Mouse (Mus musculus): ENCODE results near the gene Pum3. TPM values are rescaled to one million over a fixed set of nuclear protein-coding genes. Genes with fewer than 3 reads are reported as not detected.
"Not testable (repeated sequence)": the region's sequence is repeated elsewhere in the genome, so short reads cannot be mapped to it uniquely, and the experiment has no call there.

The Pum3 gene
- total RNA-seq, 2 experiments from 2014 or later = 50.6 to 60.9 TPM

DNA sequence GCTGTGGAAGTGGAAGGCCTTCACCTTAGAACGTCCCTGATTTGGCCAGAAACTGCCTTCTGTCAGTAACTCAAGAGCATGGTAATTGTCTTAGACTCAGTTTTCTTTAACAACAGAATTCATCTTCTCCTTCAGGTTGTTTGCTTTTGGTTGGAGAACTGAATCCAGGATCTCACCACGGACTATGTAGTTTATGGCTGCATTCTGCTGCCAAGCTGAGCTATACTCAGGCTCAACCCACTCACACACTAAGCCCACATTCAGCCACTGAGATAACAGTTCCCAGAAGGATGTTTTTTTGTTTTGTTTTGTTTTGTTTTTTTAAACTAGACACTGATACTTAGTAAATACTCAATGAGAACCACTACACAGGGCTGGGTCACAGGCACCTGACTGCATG lies 38.3 kb downstream of the Pum3 start:
- no peak for DNase-seq

DNA sequence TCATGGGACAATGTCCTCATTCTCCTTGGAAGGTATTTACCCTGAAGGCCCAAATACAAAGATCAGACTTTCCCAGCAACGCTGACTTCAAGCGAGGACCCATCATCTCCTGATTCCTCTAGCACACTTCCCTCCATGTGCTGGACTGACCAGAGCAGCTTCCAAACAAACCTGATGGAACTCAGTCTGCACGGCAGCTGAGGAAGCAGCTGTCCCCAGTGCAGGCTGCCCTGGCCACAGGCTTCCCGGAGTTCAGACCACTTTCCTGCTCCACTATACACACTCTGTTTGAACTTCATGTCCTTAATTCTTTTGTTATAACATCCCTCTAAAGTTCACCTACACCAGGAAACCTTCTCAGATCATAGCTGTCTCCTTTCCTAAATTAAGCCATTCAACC lies 40.1 kb downstream of the Pum3 start:
- not testable (repeated sequence) for DNase-seq

GRCm38 (mm10) chr19:27385304-27385703 lies 44.3 kb downstream of the Pum3 start:
- no peak for DNase-seq

- DNase-seq = no peak
These were observed 46.4 kb downstream of the Pum3 start for GRCm38 (mm10) chr19:27383266-27383665.

GRCm38 (mm10) chr19:27382131-27382530 lies 47.5 kb downstream of the Pum3 start:
- no peak for DNase-seq

GRCm38 (mm10) chr19:27379712-27380401 lies 49.8 kb downstream of the Pum3 start:
- no peak for DNase-seq

DNA sequence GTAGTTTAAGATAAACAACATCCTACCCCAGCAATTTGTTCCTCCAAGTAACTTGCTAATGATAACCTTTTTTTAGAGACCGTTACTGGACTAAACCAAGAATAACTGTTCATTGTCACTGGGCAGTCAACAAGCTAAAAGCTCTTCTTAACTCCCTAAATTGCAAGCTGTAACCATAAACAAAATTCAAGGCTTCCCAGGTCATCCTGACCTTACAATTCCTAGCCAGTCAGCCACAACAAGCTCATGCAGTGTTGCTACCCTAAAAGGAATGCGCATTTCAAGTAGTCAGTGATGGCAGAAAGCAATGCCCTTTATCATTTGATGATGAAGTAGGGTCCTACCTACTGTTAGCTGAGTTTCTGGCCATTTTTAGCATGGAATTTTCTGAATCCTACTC lies 58.8 kb downstream of the Pum3 start:
- no peak for DNase-seq

DNA sequence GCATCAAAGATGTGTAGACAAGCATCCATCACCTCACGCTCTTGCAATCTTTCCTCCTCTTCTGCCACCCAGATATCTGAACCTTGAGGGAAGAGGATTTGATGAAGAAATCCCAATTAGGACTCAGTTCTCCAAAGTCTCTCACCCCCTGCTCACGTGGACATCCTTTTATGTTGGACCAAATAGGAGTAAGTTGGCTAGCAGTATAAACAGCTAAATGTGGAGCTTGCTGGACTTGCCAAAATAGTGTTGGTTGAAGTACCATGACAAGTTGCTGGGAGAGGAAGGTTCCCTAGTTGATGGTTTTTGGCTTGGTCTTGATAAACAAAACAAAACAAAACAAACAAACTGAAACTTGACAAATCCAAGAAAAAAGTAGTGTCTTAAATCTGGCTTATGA lies 59.5 kb downstream of the Pum3 start:
- DNase-seq = no peak

DNA sequence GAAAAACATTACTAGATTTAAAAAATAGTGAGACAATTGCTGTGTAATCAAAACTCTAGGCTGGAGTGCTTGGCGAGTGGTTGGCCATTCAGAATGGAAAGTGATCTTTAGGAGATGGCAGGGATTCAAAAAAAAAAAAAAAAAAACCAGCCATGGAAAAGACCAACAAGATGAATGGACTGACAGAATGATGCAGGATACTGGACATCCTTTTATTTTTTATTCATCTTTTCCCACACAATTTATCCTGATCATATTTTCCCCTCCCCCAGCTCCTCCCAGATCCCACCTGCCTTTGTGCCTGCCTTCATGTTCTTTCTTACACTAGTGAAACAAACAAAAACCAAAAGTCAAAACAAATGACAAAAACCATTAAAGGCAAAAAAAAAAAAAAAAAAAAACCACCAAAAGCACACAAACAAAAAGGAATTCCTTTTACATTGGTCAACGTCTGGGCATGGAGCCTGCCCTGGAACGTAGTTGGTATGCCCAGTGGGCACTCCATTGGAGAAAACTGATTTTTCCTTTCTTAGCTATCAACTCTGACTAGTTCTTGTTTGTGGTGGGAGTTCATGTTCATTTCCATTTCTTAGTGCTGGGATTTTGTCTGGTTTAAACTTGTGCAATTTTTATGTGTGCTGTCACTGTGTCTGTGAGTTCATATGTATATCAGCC lies 60.0 kb downstream of the Pum3 start:
- no peak for DNase-seq

DNA sequence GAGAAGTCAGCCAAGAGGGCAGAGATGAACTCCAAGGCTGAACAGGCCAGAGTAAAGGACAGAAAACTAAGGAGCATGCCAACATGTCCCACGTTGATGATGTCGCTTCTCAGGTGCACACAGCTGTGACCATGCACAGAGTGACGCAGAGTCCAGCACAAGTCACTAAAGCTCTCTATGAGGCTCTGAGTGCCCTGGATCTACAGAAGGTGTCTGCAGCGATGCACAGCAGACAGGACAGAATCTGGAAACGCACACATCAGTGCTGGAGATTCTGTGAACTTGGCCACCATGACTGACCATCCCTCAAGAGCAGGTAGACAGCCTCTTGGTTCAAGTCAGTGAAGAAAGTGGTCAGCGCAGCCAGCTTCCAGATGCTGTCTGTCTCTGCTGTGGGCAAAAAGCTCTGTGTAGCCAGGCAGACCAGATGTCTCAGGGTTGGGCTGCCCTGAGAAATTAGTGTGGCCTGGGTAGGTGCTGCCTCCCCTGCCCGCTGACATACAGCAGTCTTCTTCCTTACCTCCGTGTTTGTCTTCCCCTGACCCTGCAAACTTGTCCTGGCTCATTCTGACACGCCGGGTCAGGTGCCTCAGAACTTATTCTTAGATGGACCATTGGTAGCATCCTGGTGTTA lies 63.4 kb downstream of the Pum3 start:
- no peak for DNase-seq

DNA sequence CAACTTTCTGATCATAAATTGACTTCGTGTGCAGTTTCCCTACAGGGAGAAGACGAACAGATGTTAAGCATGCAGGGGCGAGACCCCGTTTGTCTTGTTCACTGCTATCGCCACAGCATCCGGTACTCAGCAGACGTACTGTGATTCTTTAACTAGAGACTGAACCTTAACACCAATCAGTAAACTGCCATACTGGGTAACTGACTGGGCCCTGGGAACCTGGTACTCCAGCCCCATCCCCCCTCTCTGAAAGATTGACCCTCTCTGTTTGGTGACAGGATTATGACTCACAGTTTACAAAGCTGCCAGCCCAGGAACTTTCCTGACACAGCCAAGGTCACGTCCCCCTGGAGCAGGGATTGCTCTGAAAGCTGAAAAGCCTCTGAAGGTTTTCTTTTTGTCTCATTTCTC lies 65.1 kb downstream of the Pum3 start:
- DNase-seq = no peak

GRCm38 (mm10) chr19:27363891-27364290 lies 65.7 kb downstream of the Pum3 start:
- no peak for DNase-seq

DNA sequence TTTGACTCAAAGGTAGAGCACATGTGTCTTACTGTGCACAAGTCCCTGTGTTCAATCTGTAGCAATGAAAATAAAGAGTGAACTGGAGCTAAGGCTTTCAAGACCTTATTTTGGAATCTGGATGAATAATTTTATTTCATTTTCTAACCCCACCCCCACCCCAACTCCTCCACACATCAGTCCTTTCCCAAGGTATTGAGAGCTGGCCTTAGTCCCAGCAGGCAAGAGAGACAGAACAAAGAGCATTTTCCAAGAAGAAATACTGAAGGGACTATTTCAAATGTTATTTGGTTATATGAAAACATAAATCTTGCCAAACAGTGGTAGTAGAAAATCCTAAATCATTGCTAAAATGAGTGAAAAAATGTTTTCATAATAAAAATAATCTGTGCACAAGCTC lies 69.2 kb downstream of the Pum3 start:
- no peak for DNase-seq

DNA sequence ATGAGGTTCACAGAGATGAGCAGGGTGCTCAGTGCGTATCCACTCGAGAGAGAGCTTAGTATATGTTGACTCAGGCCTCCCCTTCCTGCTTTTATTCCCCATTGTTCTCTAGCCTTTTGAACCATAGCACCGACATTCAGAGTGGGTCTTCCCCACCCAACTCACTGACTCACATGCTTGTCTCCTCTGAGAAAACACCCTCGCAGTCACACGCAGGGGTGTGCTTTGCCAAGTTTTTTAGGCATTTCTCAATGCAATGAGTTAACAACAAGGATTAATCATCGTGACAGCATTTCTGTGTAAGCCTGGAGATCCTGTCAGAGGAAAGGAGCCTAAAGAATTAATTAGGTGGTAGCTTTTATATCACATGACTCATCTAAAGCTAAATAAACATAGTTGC lies 77.9 kb downstream of the Pum3 start:
- peak in 1 of 2 experiments; percentile 11 for DNase-seq

GRCm38 (mm10) chr19:27346501-27346900 lies 83.1 kb downstream of the Pum3 start:
- no peak for DNase-seq

Other genes with a start within 250 kb of the Pum3 start
- gene Vldlr, start 213.3 kb downstream of the Pum3 start, total RNA-seq (2021) = 10 to 100 TPM; 49.0 to 50.6 TPM
- under 1 TPM in 1 of 2 experiments, not detected in 1; 0.07 TPM for gene Kcnv2, start 107.2 kb downstream of the Pum3 start, total RNA-seq (2021)